Mouse (Mus musculus): Measurements from ENCODE around the gene Fgfr2. TPM values are rescaled to one million over a fixed set of nuclear protein-coding genes. Genes with fewer than 3 reads are reported as not detected.

The Fgfr2 gene
- polyA plus RNA-seq, 1 experiment from 2014 or later = 7.7 TPM

DNA sequence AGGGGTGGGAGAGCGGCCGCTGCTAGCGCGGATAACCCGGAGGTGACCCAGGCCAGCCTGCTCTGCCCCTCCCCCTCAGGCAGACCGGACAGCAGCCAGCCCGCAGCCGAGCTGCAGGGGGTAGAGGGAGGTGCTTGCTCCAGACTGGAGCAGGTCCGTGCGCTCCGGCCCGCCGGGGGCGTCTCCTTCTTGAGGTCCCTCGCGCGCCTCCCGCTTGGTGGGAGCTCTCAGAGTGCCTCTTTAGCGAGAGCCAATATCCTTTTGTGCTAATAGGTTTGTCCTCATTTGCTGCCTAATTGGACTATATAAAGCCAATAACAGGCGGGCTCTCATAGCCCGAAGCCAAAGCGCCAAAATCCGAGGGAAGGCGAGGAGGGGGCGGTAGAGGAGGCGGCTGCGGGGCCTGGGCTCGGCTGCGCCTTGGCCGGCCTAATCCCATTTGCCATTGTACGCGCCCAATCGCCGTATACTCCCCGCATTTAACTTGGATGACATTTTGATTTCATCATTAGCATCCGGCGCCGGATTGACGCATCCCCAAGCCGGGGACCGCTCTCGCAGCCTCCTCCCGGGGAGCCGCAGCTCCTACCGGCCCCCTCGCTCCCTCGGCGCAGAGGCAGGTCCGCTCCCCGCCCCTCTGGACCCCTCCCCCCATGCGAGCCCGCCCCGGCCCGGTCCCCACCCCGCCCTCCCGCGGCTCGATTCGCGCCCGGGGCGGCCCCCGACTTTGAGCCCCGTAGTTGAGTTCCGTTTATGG, 1580.9 kb downstream of the Fgfr2 start, which contains the start of gene Hmx3:
TSS of gene Hmx3 (plus strand) at position 753 of the 757 bp plus-strand sequence.

DNA sequence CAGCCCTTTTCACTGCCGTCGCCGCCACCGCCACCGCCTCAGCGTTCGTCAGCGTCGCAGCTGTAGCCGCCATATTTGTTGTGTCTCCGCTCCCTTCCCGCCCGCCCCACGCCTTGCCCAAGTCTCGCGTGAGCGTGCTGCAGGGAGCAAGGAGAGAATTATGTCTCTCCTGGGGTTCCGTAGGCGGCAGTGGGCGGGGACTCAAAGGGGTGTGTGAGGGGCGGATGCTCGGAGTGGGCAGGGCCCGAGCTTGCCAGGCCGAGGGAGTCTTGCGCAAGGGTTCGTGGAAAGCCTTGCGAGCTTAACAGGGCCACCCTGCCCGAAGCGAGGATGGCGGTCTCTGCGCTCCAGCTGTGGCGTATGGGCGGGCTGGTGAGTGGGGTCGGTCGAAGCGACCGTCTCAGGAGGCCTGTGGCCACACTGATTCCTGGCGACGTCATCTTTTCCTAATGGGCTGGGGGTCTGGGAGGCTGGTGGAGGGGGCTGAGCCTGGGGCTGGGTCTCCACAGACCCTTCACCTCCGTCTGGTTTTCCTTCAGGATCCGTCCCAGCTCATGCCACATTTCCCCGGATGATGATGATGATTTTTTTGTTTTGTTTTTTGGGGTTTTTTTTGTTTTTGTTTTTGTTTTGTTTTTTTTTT, 1712.6 kb downstream of the Fgfr2 start, which contains the start of the genes Ikzf5 and Acadsb:
TSS of gene Ikzf5 (minus strand) at position 106 of the 643 bp plus-strand sequence.
TSS of gene Acadsb (plus strand) at position 186 of the 643 bp plus-strand sequence.

DNA sequence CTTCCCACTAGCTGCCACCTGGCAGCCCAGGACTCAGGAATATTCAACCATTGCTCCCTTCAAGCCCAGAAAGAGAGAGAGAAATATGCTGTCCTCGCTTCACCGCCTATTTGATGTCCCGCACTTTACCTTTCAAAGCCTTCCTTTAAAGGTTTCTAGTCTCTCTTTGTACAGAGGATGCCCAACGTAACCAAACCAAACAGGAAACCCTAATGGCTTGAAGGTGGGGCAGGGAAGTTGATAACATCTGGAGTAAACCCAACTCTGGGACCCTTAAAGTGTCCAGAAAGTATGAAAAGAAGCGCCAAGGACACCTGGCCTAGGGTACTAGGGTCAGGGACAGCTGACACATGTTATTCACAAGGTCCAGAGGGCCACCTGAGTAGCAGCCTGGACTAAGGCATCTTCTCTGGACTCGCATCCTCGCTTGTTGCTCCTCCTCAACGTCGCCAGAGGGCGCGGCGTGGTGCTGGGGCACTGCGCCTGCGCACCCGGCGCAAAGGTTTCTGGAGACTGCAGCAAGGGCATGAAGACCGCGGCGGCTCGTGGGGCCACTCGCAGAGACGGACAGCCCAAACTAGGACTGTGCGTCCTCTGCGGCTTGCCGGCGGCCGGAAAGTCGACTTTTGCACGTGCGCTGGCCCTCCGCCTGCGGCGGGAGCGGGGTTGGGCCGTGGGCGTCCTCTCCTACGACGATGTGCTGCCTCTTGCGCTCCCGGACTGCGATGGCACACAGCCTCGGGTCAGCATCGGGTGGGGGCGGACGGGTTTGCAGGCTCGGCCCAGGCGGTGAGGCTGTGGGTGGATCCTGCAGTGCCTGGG, 1752.3 kb downstream of the Fgfr2 start, which contains the start of gene Pstk:
TSS of gene Pstk (plus strand) at position 494 of the 822 bp plus-strand sequence.

DNA sequence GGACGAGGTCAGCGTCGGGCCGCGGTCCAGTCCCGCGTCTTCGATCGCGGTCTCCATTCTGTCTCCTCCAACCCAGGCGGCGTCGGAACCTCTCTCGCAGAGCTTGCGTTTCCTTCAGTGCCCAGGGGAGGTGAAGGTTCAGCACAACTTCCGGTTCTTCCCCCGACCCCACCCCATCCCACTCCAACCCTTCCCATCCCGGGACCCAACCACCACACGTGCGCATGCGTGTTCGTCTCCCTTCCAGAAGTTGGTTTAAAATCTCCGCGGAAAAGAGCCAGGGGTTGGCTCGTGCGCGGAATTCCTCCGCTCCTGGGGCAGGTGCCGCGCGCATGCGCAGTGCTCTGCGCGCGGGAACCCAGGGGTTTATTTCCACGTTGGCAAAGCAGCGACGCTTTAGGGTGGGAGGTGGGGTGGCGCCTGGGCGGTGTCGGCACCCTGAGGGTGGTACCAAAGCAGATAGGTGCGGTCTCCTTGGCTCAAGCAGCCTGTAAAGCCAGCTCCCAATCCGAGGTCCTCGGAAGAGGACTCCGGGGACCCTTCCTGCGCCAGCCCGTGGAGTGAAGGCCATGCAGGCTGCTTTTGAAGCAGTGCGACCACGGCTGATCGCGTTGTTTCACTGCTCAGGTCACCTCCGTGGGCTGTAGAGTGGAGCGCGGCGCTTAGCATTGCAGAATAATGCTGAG, 1760.4 kb downstream of the Fgfr2 start, which contains the start of gene 2310057M21Rik:
TSS of gene 2310057M21Rik (minus strand) at position 145 of the 686 bp plus-strand sequence.

DNA sequence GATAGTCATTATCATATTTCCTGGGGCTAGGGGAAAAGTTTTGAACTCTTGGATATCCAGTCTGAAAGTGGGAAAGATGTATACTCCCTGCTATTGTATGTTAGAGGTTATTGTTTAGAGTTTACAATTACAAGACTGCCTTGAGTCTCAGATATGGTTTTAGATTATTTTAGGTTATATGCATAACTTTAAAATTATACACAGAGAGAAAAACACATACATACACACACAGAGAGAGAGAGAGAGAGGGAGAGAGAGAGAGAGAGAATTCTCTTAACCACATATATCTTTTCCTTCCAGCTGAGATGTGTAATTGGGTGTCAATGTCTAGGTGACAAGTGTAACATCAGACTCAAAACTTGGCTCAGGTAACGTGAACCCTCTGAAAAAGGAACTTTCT, 1789.6 kb downstream of the Fgfr2 start, which contains the start of gene Fam24a:
TSS of gene Fam24a (plus strand) at position 301 of the 400 bp plus-strand sequence.

DNA sequence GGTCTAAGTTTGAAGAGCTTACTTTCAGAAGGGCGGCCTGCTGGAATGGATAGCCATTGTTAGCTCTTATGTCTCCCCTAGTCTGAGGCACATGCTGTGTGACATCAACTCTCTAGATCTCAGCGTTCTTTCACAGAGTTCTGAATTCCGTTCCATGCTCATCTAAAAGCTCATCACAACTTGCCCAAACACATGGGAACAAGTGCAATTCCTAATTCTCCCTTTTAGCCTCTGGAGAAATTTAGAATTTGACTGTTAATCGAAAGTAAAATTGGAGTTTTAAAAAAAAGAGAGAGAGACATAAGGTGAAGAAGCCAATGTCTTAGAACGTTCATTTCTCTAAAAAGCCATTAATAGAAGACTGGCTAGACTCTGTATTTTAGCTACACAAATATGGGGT, 1793.7 kb downstream of the Fgfr2 start, which contains the start of gene Fam24b:
TSS of gene Fam24b (minus strand) at position 101 of the 400 bp plus-strand sequence.

DNA sequence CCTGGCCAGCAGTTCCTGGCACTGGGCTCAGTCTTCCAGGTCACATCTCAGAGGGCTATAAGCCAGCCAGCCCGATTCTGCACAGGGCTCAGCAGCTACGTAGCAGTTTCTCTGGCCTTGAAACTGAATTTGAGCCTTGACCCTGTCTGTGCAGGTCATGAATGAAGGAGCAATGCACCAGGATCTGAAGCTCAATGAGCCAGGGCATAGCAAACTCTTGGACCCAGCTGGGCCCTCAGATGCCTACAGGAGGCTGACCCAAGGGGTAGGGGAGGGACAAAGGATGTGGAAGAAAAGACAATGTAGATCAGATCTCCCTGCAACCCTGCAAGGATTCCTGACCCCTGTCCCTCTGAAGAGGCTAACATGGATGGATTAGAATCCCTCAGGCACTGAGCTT, 1801.0 kb downstream of the Fgfr2 start, which contains the start of gene Cuzd1:
TSS of gene Cuzd1 (minus strand) at position 101 of the 400 bp plus-strand sequence.

DNA sequence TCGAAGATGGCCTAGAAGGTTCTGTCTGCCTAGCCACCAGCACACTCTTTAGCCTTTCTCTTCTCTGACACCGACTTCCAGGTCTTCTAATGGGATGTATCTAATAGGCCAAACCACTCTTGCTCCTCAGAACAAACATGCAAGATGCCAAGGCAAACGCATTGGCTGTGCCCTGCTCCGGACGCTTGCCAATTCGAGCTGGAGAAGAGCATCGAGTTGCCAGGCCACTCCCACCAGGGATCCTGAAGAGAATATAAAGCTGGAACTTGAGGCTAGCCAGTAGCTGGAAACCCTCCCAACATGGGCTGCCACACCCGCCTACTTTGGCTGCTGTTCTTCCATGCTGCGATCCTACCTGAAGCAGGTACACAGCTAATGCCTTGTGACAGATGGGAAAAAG, 1949.0 kb downstream of the Fgfr2 start, which contains the start of gene 5430419D17Rik:
TSS of gene 5430419D17Rik (plus strand) at position 282 of the 400 bp plus-strand sequence.

DNA sequence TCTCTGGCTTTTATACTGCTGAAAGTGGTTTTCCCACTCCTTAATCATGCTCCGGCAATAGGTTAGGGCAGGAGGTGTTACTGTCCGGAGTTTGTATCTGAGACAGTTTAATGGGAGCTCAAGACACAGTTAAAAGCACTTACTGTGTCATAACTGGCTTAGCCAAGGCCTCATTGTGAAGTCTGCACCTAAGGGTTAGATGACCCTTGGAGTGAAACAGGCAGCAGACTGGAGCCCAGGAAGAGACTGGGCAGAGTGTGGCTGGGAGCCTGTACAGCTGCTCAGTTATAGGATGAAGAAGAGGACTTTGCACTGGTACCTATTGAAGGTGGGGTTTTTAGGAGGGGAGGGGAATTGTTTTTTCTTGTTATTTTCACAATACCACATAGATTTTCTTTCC, 1976.9 kb downstream of the Fgfr2 start, which contains the start of gene 4933402N03Rik:
TSS of gene 4933402N03Rik (minus strand) at position 101 of the 400 bp plus-strand sequence.

DNA sequence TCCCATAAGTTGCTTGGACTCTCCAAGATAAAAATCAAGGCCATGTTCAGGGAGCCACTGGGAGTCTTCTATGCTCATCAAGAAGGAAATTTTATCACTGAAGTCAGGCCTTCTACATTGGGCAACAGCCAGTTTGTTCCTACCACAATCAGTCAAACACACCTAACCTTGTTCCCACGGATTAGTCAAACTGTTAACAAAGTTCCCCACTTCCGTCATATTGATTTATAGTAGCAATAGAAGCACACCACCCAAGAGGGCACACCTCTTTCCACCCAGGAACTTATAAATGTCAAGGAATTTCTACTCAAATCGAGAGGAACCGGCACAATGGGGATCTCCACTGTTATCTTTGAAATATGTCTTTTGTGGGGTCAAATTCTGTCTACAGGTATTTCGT, 2091.4 kb downstream of the Fgfr2 start, which contains the start of gene Dmbt1:
TSS of gene Dmbt1 (plus strand) at position 299 of the 400 bp plus-strand sequence.

DNA sequence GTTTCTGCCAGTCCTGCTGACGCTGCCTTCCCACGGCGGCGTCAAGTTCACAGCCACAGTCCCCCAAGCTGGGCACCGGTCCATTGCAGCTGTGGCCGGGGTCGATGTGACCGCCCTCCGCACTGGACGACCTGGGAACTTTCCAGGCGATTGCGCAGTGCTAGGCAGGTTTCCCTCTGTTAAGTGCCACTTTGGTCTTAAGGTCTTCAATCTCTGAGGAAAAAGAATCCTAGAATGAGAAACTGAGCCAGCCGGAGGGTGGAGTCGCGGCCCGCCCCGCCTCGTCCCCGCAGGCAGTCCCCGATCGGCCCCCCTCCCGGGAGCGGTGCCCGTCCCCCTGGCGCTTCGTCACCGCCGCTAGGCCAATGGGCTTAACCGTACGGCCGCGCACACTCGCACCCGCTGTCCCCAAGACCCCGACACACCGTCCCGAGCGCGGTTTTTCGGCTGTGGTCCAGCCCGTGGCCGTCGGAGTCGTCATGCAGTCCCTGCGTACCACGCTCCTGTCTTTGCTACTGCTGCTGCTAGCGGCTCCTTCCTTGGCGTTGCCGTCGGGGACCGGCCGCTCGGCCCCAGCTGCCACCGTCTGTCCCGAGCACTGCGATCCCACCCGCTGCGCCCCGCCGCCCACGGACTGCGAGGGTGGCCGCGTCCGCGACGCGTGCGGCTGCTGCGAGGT, 2187.2 kb downstream of the Fgfr2 start, which contains the start of gene Htra1:
TSS of gene Htra1 (plus strand) at position 319 of the 679 bp plus-strand sequence.

DNA sequence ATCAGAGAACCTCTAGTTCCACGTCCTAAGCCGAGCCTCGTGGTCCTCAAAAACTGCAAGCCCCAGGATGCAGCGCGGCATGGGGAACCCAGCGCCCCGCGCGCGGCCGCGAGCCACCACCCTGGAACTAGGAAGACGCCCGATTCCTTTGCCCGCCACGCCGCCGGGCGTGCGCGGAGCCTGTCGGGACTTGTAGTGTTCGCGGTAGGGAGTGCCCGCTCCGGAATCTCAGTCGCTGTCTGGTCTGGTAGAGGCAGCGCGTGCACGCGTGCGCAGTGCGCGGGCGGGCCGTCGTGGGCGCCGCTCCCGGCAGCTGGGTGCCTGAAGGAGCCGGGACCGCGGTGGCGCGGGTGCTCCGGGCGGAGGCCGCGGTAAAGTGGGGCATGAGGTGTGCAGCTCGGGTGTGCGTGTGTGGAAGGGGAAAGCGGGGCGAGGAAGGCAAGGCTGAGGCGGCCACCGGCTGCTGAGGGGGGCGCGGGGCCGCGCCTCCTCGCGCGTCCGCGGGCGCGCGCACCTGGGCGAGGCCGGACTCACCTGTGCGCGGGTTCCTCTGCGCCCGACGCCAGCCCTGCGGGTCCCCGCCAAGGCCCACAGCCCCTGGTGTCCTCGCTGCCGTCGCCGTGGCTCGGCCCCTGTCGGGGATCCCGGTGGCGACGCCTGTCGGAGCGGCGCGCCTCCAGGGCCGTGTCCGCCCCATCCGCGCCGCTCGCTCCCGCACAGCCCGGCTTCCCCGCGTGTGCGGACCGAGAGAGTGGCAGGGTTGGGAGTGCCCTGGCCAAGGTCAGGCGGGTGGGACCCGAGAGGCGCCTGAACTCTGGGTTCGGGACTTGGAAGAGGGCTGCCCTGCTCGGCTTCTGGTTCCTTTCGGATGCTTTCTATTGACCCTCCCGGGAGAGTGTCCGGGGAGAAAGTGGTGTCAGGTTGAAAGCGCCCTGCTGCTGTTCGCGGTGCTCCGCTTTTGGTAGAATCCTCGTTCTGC, 2257.2 kb downstream of the Fgfr2 start, which contains the start of gene Plekha1:
TSS of gene Plekha1 (plus strand) at position 144 of the 979 bp plus-strand sequence.

DNA sequence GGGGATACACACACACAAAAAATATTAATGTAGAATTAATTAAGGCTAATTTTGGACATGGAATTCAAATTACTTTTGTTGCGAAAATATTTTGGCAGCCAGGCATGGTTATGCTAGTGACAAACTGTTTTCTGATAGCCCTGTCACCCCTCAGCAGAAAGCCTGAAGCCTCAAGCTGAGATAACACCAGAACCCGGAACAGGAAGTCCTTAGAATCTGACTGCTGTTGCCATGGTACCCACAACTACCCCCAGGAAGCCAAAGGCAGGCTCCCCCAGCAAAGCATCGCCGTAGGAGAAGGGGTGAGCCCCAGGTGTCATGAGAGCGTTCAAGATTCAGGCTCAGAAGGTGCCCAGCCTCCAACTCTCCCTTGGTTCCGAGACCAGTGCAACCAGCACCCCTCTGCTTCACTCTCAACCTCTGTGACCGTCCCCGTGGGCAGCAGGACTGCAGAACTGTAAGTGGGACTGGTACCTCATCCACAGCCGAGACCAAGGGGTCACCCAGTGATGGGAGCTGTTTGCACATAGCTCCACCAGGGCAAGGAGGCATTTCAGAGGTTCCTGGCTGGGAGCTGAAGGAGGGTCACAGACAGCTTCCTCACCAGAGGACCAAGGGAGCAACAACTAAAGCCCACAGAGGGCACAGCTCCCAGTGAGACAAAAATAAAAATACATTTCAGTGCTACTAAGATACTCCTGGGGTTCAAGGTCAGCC, 2349.1 kb downstream of the Fgfr2 start, which contains the start of gene Btbd16:
TSS of gene Btbd16 (plus strand) at position 156 of the 717 bp plus-strand sequence.

DNA sequence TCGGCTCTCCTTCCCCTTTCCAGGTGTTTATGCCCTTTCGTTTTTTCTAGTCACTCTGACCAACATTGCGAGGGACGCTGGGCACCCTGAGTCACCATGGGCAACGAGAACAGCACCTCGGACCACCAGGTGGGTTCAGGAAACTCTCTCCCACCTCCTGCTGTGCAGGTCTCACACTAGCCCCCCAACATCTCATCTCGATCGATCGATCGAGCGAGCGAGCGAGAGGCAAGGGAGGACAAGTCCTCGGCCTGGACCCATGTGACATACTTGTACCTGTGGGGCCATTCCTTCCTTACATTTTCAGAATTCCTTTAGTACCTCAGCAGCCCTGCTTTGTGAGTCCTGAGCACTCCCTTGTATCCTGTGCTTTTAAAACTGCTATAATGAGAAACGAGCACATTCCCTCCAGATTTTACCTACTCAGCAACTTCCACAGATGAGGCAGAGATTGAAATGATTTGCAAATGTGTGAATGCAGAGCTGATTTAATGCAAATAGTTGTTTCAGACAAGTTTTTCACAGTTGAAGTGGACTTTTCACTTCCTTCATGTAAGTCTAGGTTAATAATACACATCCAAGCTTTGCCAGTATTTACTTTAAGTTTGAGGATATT, 2545.7 kb downstream of the Fgfr2 start, which contains the start of gene Tacc2:
TSS of gene Tacc2 (plus strand) at position 51 of the 616 bp plus-strand sequence.

DNA sequence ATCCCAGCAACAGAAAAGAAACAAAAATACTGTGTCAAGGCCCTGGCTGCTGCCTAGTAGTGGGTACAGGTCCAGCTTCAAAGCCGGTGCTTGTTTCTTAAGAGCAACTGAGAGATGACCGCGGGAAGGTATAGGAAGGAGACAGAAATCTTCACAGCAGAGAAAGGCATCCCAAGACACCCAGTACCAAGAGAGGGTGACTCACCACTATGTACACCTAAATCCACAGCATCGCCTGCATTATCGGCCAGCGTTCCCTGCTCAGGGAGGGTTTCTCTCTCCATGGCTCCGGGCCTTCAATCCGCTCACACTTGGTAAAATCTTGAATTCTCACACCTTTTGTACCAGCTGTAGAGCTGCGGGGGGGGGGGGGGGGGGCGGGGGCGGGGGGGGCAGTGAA, 2550.3 kb downstream of the Fgfr2 start, which contains the start of gene Nsmce4a:
TSS of gene Nsmce4a (minus strand) at position 298 of the 400 bp plus-strand sequence.

DNA sequence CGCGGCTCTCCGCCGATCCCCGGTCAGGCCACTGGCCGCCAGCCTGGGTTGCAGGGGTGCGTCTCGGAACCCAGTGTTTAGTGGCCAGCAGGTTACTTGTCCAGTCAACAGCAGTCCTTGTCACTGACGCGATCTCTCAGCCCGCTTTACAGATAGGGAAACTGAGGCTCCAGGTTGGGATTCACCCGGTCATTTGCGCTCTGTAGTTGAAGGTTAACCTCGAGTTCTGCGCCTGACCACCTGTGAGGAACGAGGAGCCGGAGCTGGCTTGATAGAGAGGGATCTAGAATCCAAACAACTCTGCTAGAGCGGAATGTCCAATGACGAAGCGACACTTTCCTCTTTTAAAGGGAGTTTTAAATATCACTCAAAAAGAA, 2603.1 kb downstream of the Fgfr2 start, which contains the start of gene Ate1:
TSS of gene Ate1 (minus strand) at position 321 of the 377 bp plus-strand sequence.

